Mouse (Mus musculus) liver, postnatal 0 days (tissue): Measurements from ENCODE around the gene Mitd1.

ENCODE experiments used
- CTCF ChIP-seq: sonication (generic); IDR thresholded peaks from 2 replicates; pipeline ENCODE4 v1.5.1; 2016; ENCODE audit warnings: antibody characterized with exemption, low read depth
- EP300 ChIP-seq: IDR thresholded peaks from 2 replicates; pipeline ENCODE4 v1.6.1; 2016; ENCODE audit warnings: antibody characterized with exemption, low read depth, mild to moderate bottlenecking

DNA sequence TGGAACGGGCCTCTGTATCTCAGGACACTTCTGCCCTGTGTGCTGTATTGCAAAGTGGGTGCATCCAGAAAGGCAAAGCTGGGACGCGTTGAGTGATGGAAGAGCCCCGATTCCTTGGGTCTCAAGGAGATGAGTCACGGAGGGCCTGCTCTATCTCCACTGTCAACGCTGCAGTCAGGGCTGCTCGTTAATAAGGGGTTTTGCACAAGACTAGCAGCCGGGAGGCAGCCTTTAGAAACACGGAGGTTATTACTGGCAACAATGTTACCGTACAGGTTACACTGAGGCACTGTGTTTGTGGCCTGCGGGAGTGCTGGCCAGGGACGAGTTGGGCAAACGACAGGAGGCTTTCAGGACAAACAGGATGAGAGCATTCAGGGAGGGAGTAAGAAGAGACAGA lies 27.5 kb upstream of the Mitd1 start:
- TF ChIP-seq CTCF (no peak), EP300 (no peak)
